Comparison of ENCODE assay signal across 8 mouse cellular contexts in genomic region chr3:89422556-89423205, GRCm38 (mm10). TPM values are rescaled to one million over a fixed set of nuclear protein-coding genes. Genes with fewer than 3 reads are reported as not detected.
A peak's percentile ranks its signal among the peaks of the same experiment; 100 is the strongest.
DNase-seq lines count a peak whose midpoint lies in the region; ATAC-seq lines count a peak whose summit lies in the region.

No protein-coding gene starts in this region.

- H3K4me3 ChIP-seq in heart, embryonic 14.5 days (ENCODE audit: control insufficient read depth in 1 of 2, insufficient read depth in 1 of 2, low read depth in 1 of 2, low read length in 2 of 2): peak overlapping the region; percentile 12 to 75; a peak in 3 of 4 replicates
- H3K4me3 ChIP-seq in hindbrain, embryonic 13.5 days: peak overlapping the region; percentile 38
- peak overlapping the region; percentile 32; the same call in 1 of the 2 replicates for H3K4me3 ChIP-seq in midbrain, embryonic 11.5 days (ENCODE audit: low read depth, low read length)

- WGBS in heart, embryonic 14.5 days: 64% methylated on average over 6 of the region's 6 CpGs
- 61% methylated on average over 6 of the region's 6 CpGs for WGBS in hindbrain, embryonic 13.5 days
- WGBS in midbrain, embryonic 11.5 days: 73% methylated on average over 6 of the region's 6 CpGs

- DNase-seq in heart, adult 8-10 months (ENCODE audit: low spot score): no peak
- DNase-seq in R1 (ENCODE audit: low read depth, low spot score): peak; percentile 36
- no peak for DNase-seq in midbrain, embryonic 11.5 days (ENCODE audit: low spot score, missing footprints)
- no peak for DNase-seq in natural killer cell, adult 2 months (ENCODE audit: low spot score in 2 of 2)
- DNase-seq in spleen, postnatal 14 days (ENCODE audit: low spot score in 2 of 2): no peak
- no peak for DNase-seq in thymus, postnatal 25 days

- H3K27ac ChIP-seq in heart, embryonic 14.5 days (replicated peaks in 1 of 2; ENCODE audit: control insufficient read depth in 1 of 2, insufficient read depth in 1 of 2, low read depth in 2 of 2, low read length in 2 of 2): peak overlapping the region in 1 of 2 experiments; percentile 99; a peak in 2 of 4 replicates
- H3K27ac ChIP-seq in hindbrain, embryonic 13.5 days: no peak overlapping the region
- H3K27ac ChIP-seq in midbrain, embryonic 11.5 days (ENCODE audit: low read depth, low read length): no peak overlapping the region

- H3K9me3 ChIP-seq in heart, embryonic 14.5 days (ENCODE audit: control insufficient read depth, low read length): no peaks in the 10 kb centered on the region
- H3K9me3 ChIP-seq in hindbrain, embryonic 13.5 days: no peaks in the 10 kb centered on the region
- no peaks in the 10 kb centered on the region for H3K9me3 ChIP-seq in midbrain, embryonic 11.5 days (ENCODE audit: control insufficient read depth, low read length)

- peaks cover 14 to 29% of the 10 kb centered on the region in 2 experiments for H3K4me1 ChIP-seq in heart, embryonic 14.5 days (ENCODE audit: control insufficient read depth in 2 of 2, insufficient read depth in 2 of 2, low read length in 2 of 2)
- peaks cover 34% of the 10 kb centered on the region for H3K4me1 ChIP-seq in hindbrain, embryonic 13.5 days (replicated peaks)
- H3K4me1 ChIP-seq in midbrain, embryonic 11.5 days (ENCODE audit: control insufficient read depth, insufficient read depth, low read length): peaks cover 24% of the 10 kb centered on the region

- H3K27me3 ChIP-seq in heart, embryonic 14.5 days (ENCODE audit: control insufficient read depth, insufficient read depth, low read length): no peaks in the 10 kb centered on the region
- no peaks in the 10 kb centered on the region for H3K27me3 ChIP-seq in hindbrain, embryonic 13.5 days
- no peaks in the 10 kb centered on the region for H3K27me3 ChIP-seq in midbrain, embryonic 11.5 days (ENCODE audit: control insufficient read depth, insufficient read depth, low read length)

- peak overlapping the region; percentile 77 for H3K9ac ChIP-seq in heart, embryonic 14.5 days (ENCODE audit: low read length)
- peak overlapping the region; percentile 72; the same call in 1 of the 2 replicates for H3K9ac ChIP-seq in hindbrain, embryonic 13.5 days
- no peak overlapping the region for H3K9ac ChIP-seq in midbrain, embryonic 11.5 days (ENCODE audit: low read length)

- peak overlapping the region; percentile 87 for H3K4me2 ChIP-seq in heart, embryonic 14.5 days (ENCODE audit: low read length)
- H3K4me2 ChIP-seq in hindbrain, embryonic 13.5 days: peak overlapping the region; percentile 61
- H3K4me2 ChIP-seq in midbrain, embryonic 11.5 days: no peak overlapping the region; the same call in 1 of the 2 replicates

- no peak for ATAC-seq in heart, embryonic 14.5 days (ENCODE audit: insufficient number of reproducible peaks, insufficient read depth, low FRiP score, low read depth)
- no peak for ATAC-seq in hindbrain, embryonic 13.5 days (ENCODE audit: low FRiP score)
- ATAC-seq in midbrain, embryonic 11.5 days (ENCODE audit: low FRiP score): no peak

- H3K36me3 ChIP-seq in heart, embryonic 14.5 days (ENCODE audit: control insufficient read depth, insufficient read depth, low read length): peaks cover 44% of the 10 kb centered on the region
- H3K36me3 ChIP-seq in hindbrain, embryonic 13.5 days: peaks cover 19% of the 10 kb centered on the region
- H3K36me3 ChIP-seq in midbrain, embryonic 11.5 days (ENCODE audit: control insufficient read depth, insufficient read depth, low read length): no peaks in the 10 kb centered on the region

RNA-seq across cellular contexts. Expression of gene Shc1, which starts 4.4 kb away (rescaled TPM):
- 48.0 and 50.5 TPM in 2 replicates for polyA plus RNA-seq in heart, embryonic 14.5 days (2014; fragmentation: Nextera tagmentation; extraction: Ambion mirVana)
- 10 to 100 TPM; 33.3 to 37.7 (median 36.5) TPM for total RNA-seq in heart, adult 8-10 months (2022)
- polyA plus RNA-seq in hindbrain, embryonic 13.5 days (2015; fragmentation: Nextera tagmentation; extraction: Ambion mirVana): 24.3 and 24.4 TPM in 2 replicates
- 23.4 and 26.2 TPM in 2 replicates for polyA plus RNA-seq in midbrain, embryonic 11.5 days (2014; fragmentation: Nextera tagmentation; extraction: Ambion mirVana)

RNA-seq across cellular contexts. Expression of gene Cks1b, which starts 4.5 kb away (rescaled TPM):
- 354 and 368 TPM in 2 replicates for polyA plus RNA-seq in heart, embryonic 14.5 days (2014; fragmentation: Nextera tagmentation; extraction: Ambion mirVana)
- total RNA-seq in heart, adult 8-10 months (2022): 1 to 10 TPM; 3.8 to 5.4 (median 4.2) TPM
- polyA plus RNA-seq in hindbrain, embryonic 13.5 days (2015; fragmentation: Nextera tagmentation; extraction: Ambion mirVana): 116 and 121 TPM in 2 replicates
- polyA plus RNA-seq in midbrain, embryonic 11.5 days (2014; fragmentation: Nextera tagmentation; extraction: Ambion mirVana): 420 and 441 TPM in 2 replicates

RNA-seq across cellular contexts. Expression of gene Pygo2, which starts 7.3 kb away (rescaled TPM):
- 24.3 and 27.8 TPM in 2 replicates for polyA plus RNA-seq in heart, embryonic 14.5 days (2014; fragmentation: Nextera tagmentation; extraction: Ambion mirVana)
- total RNA-seq in heart, adult 8-10 months (2022): 10 to 100 TPM; 13.3 to 17.9 (median 14.9) TPM
- polyA plus RNA-seq in hindbrain, embryonic 13.5 days (2015; fragmentation: Nextera tagmentation; extraction: Ambion mirVana): 38.7 and 42.0 TPM in 2 replicates
- 47.2 and 52.5 TPM in 2 replicates for polyA plus RNA-seq in midbrain, embryonic 11.5 days (2014; fragmentation: Nextera tagmentation; extraction: Ambion mirVana)

RNA-seq across cellular contexts. Expression of gene Flad1, which starts 11.0 kb away (rescaled TPM):
- polyA plus RNA-seq in heart, embryonic 14.5 days (2014; fragmentation: Nextera tagmentation; extraction: Ambion mirVana): 33.5 and 35.2 TPM in 2 replicates
- 10 to 100 TPM; 55.5 to 71.8 (median 67.9) TPM for total RNA-seq in heart, adult 8-10 months (2022)
- 38.5 and 39.3 TPM in 2 replicates for polyA plus RNA-seq in hindbrain, embryonic 13.5 days (2015; fragmentation: Nextera tagmentation; extraction: Ambion mirVana)
- polyA plus RNA-seq in midbrain, embryonic 11.5 days (2014; fragmentation: Nextera tagmentation; extraction: Ambion mirVana): 25.0 and 25.4 TPM in 2 replicates

RNA-seq across cellular contexts. Expression of gene Pbxip1, which starts 13.8 kb away (rescaled TPM):
- polyA plus RNA-seq in heart, embryonic 14.5 days (2014; fragmentation: Nextera tagmentation; extraction: Ambion mirVana): 36.9 and 37.3 TPM in 2 replicates
- 10 to 100 TPM; 67.8 to 74.7 (median 71.2) TPM for total RNA-seq in heart, adult 8-10 months (2022)
- polyA plus RNA-seq in hindbrain, embryonic 13.5 days (2015; fragmentation: Nextera tagmentation; extraction: Ambion mirVana): 19.4 and 20.4 TPM in 2 replicates
- polyA plus RNA-seq in midbrain, embryonic 11.5 days (2014; fragmentation: Nextera tagmentation; extraction: Ambion mirVana): 7.5 and 8.3 TPM in 2 replicates
